Mouse (Mus musculus) MEL (cell line): ENCODE measurements around the gene Lmntd2. TPM values are rescaled to one million over a fixed set of nuclear protein-coding genes. Genes with fewer than 3 reads are reported as not detected.
A peak's percentile ranks its signal among the peaks of the same experiment; 100 is the strongest.

Experiments
- DNase-seq: peaks from one replicate; pipeline ENCODE4 v3.0.0; 2011; ENCODE audit warnings: low read depth, low spot score
- H3K27ac ChIP-seq: 2 replicates; pipeline ENCODE4 v1.5.1; 2012; ENCODE audit warnings: low read depth, mild to moderate bottlenecking, control low read depth, low read length, moderate library complexity; ENCODE audit not compliant: control insufficient read depth
- H3K27me3 ChIP-seq, 2 experiments: fragments of 150-350 bp in 1 of 2; sonication (generic) in 1 of 2; 2 replicates each; pipeline ENCODE4 v1.6.1; 2012; ENCODE audit warnings: low read length in 2 of 2, mild to moderate bottlenecking in 2 of 2, improper control_type of control experiment in 1 of 2, moderate library complexity in 1 of 2; ENCODE audit not compliant: insufficient read depth in 2 of 2, control insufficient read depth in 1 of 2
- H3K36me3 ChIP-seq, 2 experiments: 2 replicates each; pipeline ENCODE4 v1.6.1; 2012 to 2014; ENCODE audit warnings: low read length in 2 of 2, improper control_type of control experiment in 1 of 2, inconsistent platforms in 1 of 2, mild to moderate bottlenecking in 1 of 2; ENCODE audit not compliant: insufficient read depth in 2 of 2, control insufficient read depth in 1 of 2
- H3K4me1 ChIP-seq, 2 experiments: fragments of 150-350 bp in 1 of 2; sonication (generic) in 1 of 2; 2 replicates each; pipeline ENCODE4 v1.6.1; 2012; ENCODE audit warnings: low read length in 2 of 2, improper control_type of control experiment in 1 of 2, mild to moderate bottlenecking in 1 of 2; ENCODE audit not compliant: insufficient read depth in 2 of 2, control insufficient read depth in 1 of 2
- H3K4me3 ChIP-seq, 2 experiments: fragments of 150-350 bp in 1 of 2; sonication (generic) in 1 of 2; 2 replicates each; pipeline ENCODE4 v1.5.1; 2012; ENCODE audit warnings: low read depth in 2 of 2, low read length in 2 of 2, mild to moderate bottlenecking in 2 of 2, moderate library complexity in 2 of 2, control low read depth in 1 of 2, improper control_type of control experiment in 1 of 2; ENCODE audit not compliant: control insufficient read depth in 1 of 2, insufficient read depth in 1 of 2
- H3K79me2 ChIP-seq: 2 replicates; pipeline ENCODE4 v1.6.1; 2012; ENCODE audit warnings: mild to moderate bottlenecking, low read length, moderate library complexity; ENCODE audit not compliant: control insufficient read depth, poor library complexity, insufficient read depth
- H3K9ac ChIP-seq: 2 replicates; pipeline ENCODE4 v1.6.1; 2012; ENCODE audit warnings: low read depth, mild to moderate bottlenecking, control low read depth, low read length, moderate library complexity; ENCODE audit not compliant: control insufficient read depth, poor library complexity, severe bottlenecking
- H3K9me3 ChIP-seq: fragments of 150-350 bp; sonication (generic); replicated peaks from 2 replicates; pipeline ENCODE4 v1.6.1; 2012; ENCODE audit warnings: mild to moderate bottlenecking, low read length, improper control_type of control experiment, moderate library complexity; ENCODE audit not compliant: insufficient read depth
- BHLHE40 ChIP-seq: IDR thresholded peaks from 2 replicates; pipeline ENCODE4 v1.6.1; 2012; ENCODE audit warnings: low read depth, mild to moderate bottlenecking, inconsistent platforms, low read length, improper control_type of control experiment, borderline replicate concordance
- CHD1 ChIP-seq: IDR thresholded peaks from 2 replicates; pipeline ENCODE4 v1.6.1; 2012; ENCODE audit warnings: low read depth, mild to moderate bottlenecking, inconsistent platforms, low read length, improper control_type of control experiment
- ETS1 ChIP-seq: IDR thresholded peaks from 2 replicates; pipeline ENCODE4 v1.6.1; 2012; ENCODE audit warnings: low read depth, mild to moderate bottlenecking, inconsistent platforms, low read length, improper control_type of control experiment, moderate library complexity
- GABPA ChIP-seq: IDR thresholded peaks from 2 replicates; pipeline ENCODE4 v1.6.1; 2012; ENCODE audit warnings: low read depth, mild to moderate bottlenecking, inconsistent platforms, low read length, improper control_type of control experiment, moderate library complexity
- HCFC1 ChIP-seq: IDR thresholded peaks from 2 replicates; pipeline ENCODE4 v1.6.1; 2012; ENCODE audit warnings: low read depth, mild to moderate bottlenecking, inconsistent platforms, low read length, improper control_type of control experiment, moderate library complexity
- KAT2A ChIP-seq: conservative IDR thresholded peaks from 2 replicates; pipeline ENCODE4 v1.6.1; 2012; ENCODE audit warnings: low read depth, low read length, improper control_type of control experiment, inconsistent platforms
- MXI1 ChIP-seq: IDR thresholded peaks from 2 replicates; pipeline ENCODE4 v1.6.1; 2011; ENCODE audit warnings: mild to moderate bottlenecking, low read depth, low read length, improper control_type of control experiment
- MYB ChIP-seq: IDR thresholded peaks from 2 replicates; pipeline ENCODE4 v1.6.1; 2011; ENCODE audit warnings: mild to moderate bottlenecking, low read depth, low read length, improper control_type of control experiment
- MYC ChIP-seq: IDR thresholded peaks from 2 replicates; pipeline ENCODE4 v1.6.1; 2011; ENCODE audit warnings: low read depth, mild to moderate bottlenecking, low read length, improper control_type of control experiment, moderate library complexity
- NELFE ChIP-seq: IDR thresholded peaks from 2 replicates; pipeline ENCODE4 v1.6.1; 2011; ENCODE audit warnings: low read depth, low read length, improper control_type of control experiment
- POLR2A ChIP-seq, 2 experiments: IDR thresholded peaks; 2 replicates each; pipeline ENCODE4 v1.6.1; 2011 to 2012; ENCODE audit warnings: low read length in 2 of 2, mild to moderate bottlenecking in 2 of 2, control low read depth in 1 of 2, improper control_type of control experiment in 1 of 2, low read depth in 1 of 2, moderate library complexity in 1 of 2; ENCODE audit not compliant: control insufficient read depth in 1 of 2, insufficient read depth in 1 of 2, poor library complexity in 1 of 2
- POLR2AphosphoS2 ChIP-seq: IDR thresholded peaks from 2 replicates; pipeline ENCODE4 v1.6.1; 2011; ENCODE audit warnings: low read length, improper control_type of control experiment
- RCOR1 ChIP-seq: IDR thresholded peaks from 2 replicates; pipeline ENCODE4 v1.6.1; 2012; ENCODE audit warnings: low read depth, mild to moderate bottlenecking, inconsistent platforms, low read length, improper control_type of control experiment
- TBP ChIP-seq: IDR thresholded peaks from 2 replicates; pipeline ENCODE4 v1.8.0; 2011; ENCODE audit warnings: low read depth, low read length, improper control_type of control experiment
- TCF12 ChIP-seq: IDR thresholded peaks from 2 replicates; pipeline ENCODE4 v1.6.1; 2014; ENCODE audit warnings: low read depth, mild to moderate bottlenecking, inconsistent platforms, low read length, improper control_type of control experiment, moderate library complexity
- UBTF ChIP-seq: IDR thresholded peaks from 2 replicates; pipeline ENCODE4 v1.6.1; 2012; ENCODE audit warnings: low read depth, mild to moderate bottlenecking, inconsistent platforms, low read length, improper control_type of control experiment, moderate library complexity, borderline replicate concordance; ENCODE audit not compliant: insufficient read depth
- USF2 ChIP-seq, 2 experiments: IDR thresholded peaks; 2 replicates each; pipeline ENCODE4 v1.6.1; 2011 to 2012; ENCODE audit warnings: improper control_type of control experiment in 2 of 2, low read length in 2 of 2, borderline replicate concordance in 1 of 2, inconsistent platforms in 1 of 2, low read depth in 1 of 2, mild to moderate bottlenecking in 1 of 2; ENCODE audit not compliant: insufficient read depth in 1 of 2
- ZC3H11A ChIP-seq: IDR thresholded peaks from 2 replicates; pipeline ENCODE4 v1.6.1; 2012; ENCODE audit warnings: low read depth, mild to moderate bottlenecking, inconsistent platforms, low read length, improper control_type of control experiment
- ZMIZ1 ChIP-seq: IDR thresholded peaks from 2 replicates; pipeline ENCODE4 v1.6.1; 2012; ENCODE audit warnings: low read depth, mild to moderate bottlenecking, inconsistent platforms, low read length, improper control_type of control experiment, moderate library complexity
- ZNF384 ChIP-seq: IDR thresholded peaks from 2 replicates; pipeline ENCODE4 v1.6.1; 2012; ENCODE audit warnings: low read depth, mild to moderate bottlenecking, inconsistent platforms, low read length, improper control_type of control experiment
- polyA plus RNA-seq, 2 experiments: library from polyadenylated mRNA; stranded (reverse) in 1 of 2; unstranded in 1 of 2; fragments of >175 nt in 1 of 2; fragments of >200 nt in 1 of 2; gene quantifications; 2 replicates each; pipeline versions ENCODE4 v1.2.1 to v1.2.4; 2012; ENCODE audit warnings: low replicate concordance in 2 of 2, low read depth in 1 of 2; ENCODE audit not compliant: insufficient read length in 2 of 2, insufficient read depth in 1 of 2, missing spikeins in 1 of 2
- total RNA-seq: library from RNA; depleted of rRNA; stranded (reverse); fragments of 300-350 nt; gene quantifications from 2 replicates; pipeline ENCODE4 v1.2.3, GENCODE M21; 2012

Gene Lmntd2
- total and polyA plus RNA-seq, 3 experiments = 0.43 TPM; not detected in 2

DNA sequence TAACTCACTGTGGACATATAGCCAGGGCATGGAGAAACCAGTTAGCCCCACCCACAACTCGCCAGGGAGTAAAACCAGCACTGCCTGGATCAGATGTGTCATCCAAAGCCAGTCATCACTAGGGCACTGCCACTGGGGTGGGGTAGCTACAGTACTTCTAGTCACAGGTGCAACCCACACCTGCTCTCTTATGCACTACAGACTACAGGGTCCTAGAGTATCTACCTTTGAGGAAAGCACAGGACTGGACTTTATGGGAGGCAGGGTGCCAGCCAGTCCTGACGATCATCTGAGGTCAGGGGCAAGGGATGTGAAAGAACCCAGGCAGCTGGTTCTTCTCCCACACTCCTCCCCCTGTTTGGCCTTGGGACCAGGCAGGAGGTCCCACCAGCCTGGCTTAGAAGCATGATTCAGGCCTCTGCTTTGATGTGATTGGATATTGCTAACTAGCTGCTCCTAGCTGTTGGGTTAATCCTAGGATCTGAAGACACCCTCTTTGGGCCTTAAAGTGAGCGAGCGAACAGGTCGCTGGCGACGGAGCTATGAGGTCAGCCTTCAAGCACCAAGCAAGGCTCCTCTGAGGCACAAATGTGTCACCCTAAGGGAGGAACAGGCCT is 45.9 kb downstream of the Lmntd2 start:
- Histone ChIP-seq H3K9me3 (no peaks in the 10 kb centered on the region), H3K79me2 (peaks cover 10% of the 10 kb centered on the region), H3K27ac (peak overlapping the region; percentile 54), H3K27me3 (no peaks in the 10 kb centered on the region), H3K4me3 (peak overlapping the region; percentile 74 to 88), H3K36me3 (peaks cover 0 to 18% of the 10 kb centered on the region in 2 experiments; a peak in 2 of 4 replicates), H3K9ac (peak overlapping the region; percentile 78), H3K4me1 (peaks cover 4 to 18% of the 10 kb centered on the region in 2 experiments; a peak in 3 of 4 replicates)
- DNase-seq = peak; percentile 65
- TF ChIP-seq ZMIZ1 (no peak), MYC (no peak; the same call in 1 of the 2 replicates), BHLHE40 (no peak), TBP (no peak), KAT2A (no peak), MXI1 (no peak), ETS1 (no peak), NELFE (no peak), USF2 (IDR thresholded peaks at IDR 0.05; ENCODE audit: borderline replicate concordance in 1 of 2, insufficient read depth in 1 of 2, low read depth in 1 of 2, low read length in 2 of 2) (no peak), POLR2AphosphoS2 (no peak), CHD1 (no peak; the same call in 1 of the 2 replicates), POLR2A (IDR thresholded peaks at IDR 0.05; ENCODE audit: control insufficient read depth in 1 of 2, insufficient read depth in 1 of 2, low read depth in 1 of 2, low read length in 2 of 2, poor library complexity in 1 of 2) (no peak), TCF12 (no peak), ZNF384 (no peak), RCOR1 (no peak), HCFC1 (no peak)

DNA sequence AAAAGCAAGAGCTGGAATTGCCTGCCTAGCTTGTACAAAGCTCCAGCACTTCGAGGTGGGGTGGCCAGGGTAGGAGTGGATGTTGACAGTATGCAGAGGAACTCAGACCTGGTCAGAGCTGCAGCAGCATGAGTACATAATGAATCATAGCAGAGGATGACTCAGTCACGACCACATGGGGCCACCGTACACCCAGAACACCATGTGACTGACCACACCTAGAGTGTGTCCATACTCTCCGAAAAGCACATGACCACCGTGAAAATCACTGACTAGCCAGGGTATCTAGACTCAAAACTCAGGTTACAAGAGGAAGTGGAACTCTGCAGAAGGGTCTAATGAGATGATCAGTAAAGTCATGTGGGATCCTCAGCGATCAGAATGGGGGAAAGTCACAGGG is 49.0 kb downstream of the Lmntd2 start:
- Histone ChIP-seq H3K9me3 (no peaks in the 10 kb centered on the region), H3K36me3 (peaks cover 3 to 16% of the 10 kb centered on the region in 2 experiments; a peak in 3 of 4 replicates), H3K4me3 (no peak overlapping the region), H3K27me3 (no peaks in the 10 kb centered on the region), H3K79me2 (peaks cover 4% of the 10 kb centered on the region), H3K4me1 (peaks cover 4 to 14% of the 10 kb centered on the region in 2 experiments; a peak in 3 of 4 replicates), H3K27ac (no peak overlapping the region), H3K9ac (no peak overlapping the region)
- DNase-seq = no peak
- TF ChIP-seq GABPA = no peak
- TF ChIP-seq MYB = no peak
- no peak for TF ChIP-seq ETS1
- no peak for TF ChIP-seq ZC3H11A
- TF ChIP-seq UBTF = no peak
